Mouse (Mus musculus): ENCODE data around the gene Prelid1. TPM values are rescaled to one million over a fixed set of nuclear protein-coding genes. Genes with fewer than 3 reads are reported as not detected.

The Prelid1 gene
- total and polyA plus RNA-seq, 3 experiments = 203 to 630 TPM; not detected in 1

DNA sequence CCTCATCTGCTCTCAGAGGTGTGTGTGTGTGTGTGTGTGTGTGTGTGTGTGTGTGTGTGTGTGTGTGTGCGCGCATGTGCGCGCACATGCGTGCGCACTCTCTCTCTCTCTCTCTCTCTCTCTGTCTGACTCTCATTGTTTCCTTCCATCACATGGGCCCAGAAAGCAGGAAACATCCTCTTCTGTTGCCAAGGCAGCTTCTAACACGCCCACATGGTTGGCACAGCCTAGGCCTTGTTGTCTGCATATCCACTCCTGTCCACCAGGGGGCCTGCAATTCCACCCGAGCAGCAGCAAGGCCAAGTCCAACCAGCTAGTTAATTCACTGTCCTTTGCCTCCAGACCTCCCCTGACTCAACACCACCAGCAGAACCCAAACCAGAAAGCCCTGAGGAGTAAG is 7.3 kb downstream of the Prelid1 start (continued):
- no peak for TF ChIP-seq GABPA (IDR thresholded peaks at IDR 0.05; ENCODE audit: low read depth, low read length)

DNA sequence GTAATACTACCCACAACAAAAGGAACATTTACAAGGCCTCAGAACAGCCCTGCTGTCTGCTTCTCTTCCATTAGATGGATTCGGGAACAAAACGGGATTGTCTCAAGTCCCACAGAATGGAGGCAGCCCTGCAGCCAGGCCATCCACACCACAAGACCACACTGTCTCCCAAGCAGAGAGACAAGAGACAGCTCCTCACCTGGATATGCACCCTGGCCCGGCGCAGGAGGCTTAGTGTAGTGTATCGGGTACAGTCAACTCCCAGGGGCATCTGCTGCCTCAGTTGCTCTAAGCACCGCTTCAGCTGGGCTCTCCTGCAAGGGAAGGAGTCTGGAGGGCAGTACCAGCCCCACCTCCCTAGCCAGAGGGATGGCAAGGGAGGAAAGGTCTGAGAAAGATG is 7.9 kb downstream of the Prelid1 start:
- Histone ChIP-seq H3K4me1 (ENCODE audit: control insufficient read depth in 1 of 2, insufficient read depth in 2 of 2, low read length in 2 of 2) (peaks cover 0 to 11% of the 10 kb centered on the region in 2 experiments; a peak in 2 of 4 replicates), H3K79me2 (ENCODE audit: control insufficient read depth, insufficient read depth, low read length, poor library complexity) (peaks cover 4% of the 10 kb centered on the region), H3K36me3 (ENCODE audit: control insufficient read depth in 1 of 2, insufficient read depth in 2 of 2, low read length in 2 of 2) (peaks cover 4% of the 10 kb centered on the region in 2 experiments; a peak in 2 of 4 replicates), H3K4me3 (ENCODE audit: control insufficient read depth in 1 of 2, insufficient read depth in 1 of 2, low read depth in 2 of 2, low read length in 2 of 2) (no peak overlapping the region), H3K9me3 (replicated peaks; ENCODE audit: insufficient read depth, low read length) (no peaks in the 10 kb centered on the region), H3K9ac (ENCODE audit: control insufficient read depth, low read depth, low read length, poor library complexity, severe bottlenecking) (no peak overlapping the region), H3K27me3 (ENCODE audit: control insufficient read depth in 1 of 2, insufficient read depth in 2 of 2, low read length in 2 of 2) (no peaks in the 10 kb centered on the region), H3K27ac (ENCODE audit: control insufficient read depth, low read depth, low read length) (no peak overlapping the region)
- TF ChIP-seq NELFE (IDR thresholded peaks at IDR 0.05; ENCODE audit: low read depth, low read length) (no peak), E2F4 (IDR thresholded peaks at IDR 0.05; ENCODE audit: borderline replicate concordance, low read depth, low read length) (no peak), MAZ (IDR thresholded peaks at IDR 0.05; ENCODE audit: low read depth, low read length) (no peak), MAX (IDR thresholded peaks at IDR 0.05; ENCODE audit: low read length) (no peak), MEF2A (IDR thresholded peaks at IDR 0.05; ENCODE audit: extremely low read depth, insufficient replicate concordance, low read depth, low read length, poor library complexity, severe bottlenecking) (no peak), POLR2AphosphoS2 (IDR thresholded peaks at IDR 0.05; ENCODE audit: low read length) (no peak), ETS1 (IDR thresholded peaks at IDR 0.05; ENCODE audit: low read depth, low read length) (no peak), SMC3 (IDR thresholded peaks at IDR 0.05; ENCODE audit: low read depth, low read length) (no peak), USF2 (IDR thresholded peaks at IDR 0.05; ENCODE audit: borderline replicate concordance in 1 of 2, insufficient read depth in 1 of 2, low read depth in 1 of 2, low read length in 2 of 2) (no peak), MYB (IDR thresholded peaks at IDR 0.05; ENCODE audit: low read depth, low read length) (no peak), ELF1 (IDR thresholded peaks at IDR 0.05; ENCODE audit: low read depth, low read length) (no peak), KAT2A (conservative IDR thresholded peaks at IDR 0.05; ENCODE audit: low read depth, low read length) (no peak), EP300 (IDR thresholded peaks at IDR 0.05; ENCODE audit: low read depth in 1 of 2, low read length in 2 of 2) (no peak), TAL1 (IDR thresholded peaks at IDR 0.05; ENCODE audit: low read length) (no peak), POLR2AphosphoS5 (IDR thresholded peaks at IDR 0.05; ENCODE audit: borderline replicate concordance, low read depth, low read length) (no peak), ZMIZ1 (IDR thresholded peaks at IDR 0.05; ENCODE audit: low read depth, low read length) (no peak), ZNF384 (IDR thresholded peaks at IDR 0.05; ENCODE audit: low read depth, low read length) (no peak), GABPA (IDR thresholded peaks at IDR 0.05; ENCODE audit: low read depth, low read length) (no peak), ZKSCAN1 (IDR thresholded peaks at IDR 0.05; ENCODE audit: low read depth, low read length) (no peak), CTCF (IDR thresholded peaks at IDR 0.05 in 2 of 3, conservative IDR thresholded peaks at IDR 0.05 in 1 of 3; ENCODE audit: control insufficient read depth in 1 of 3, insufficient read depth in 1 of 3, low read depth in 2 of 3, low read length in 3 of 3, poor library complexity in 1 of 3, severe bottlenecking in 1 of 3) (no peak)
- no peak for DNase-seq (ENCODE audit: low read depth, low spot score)

Measured in MEL (cell line).